Mouse (Mus musculus): Measurements from ENCODE around the gene Doc2b. TPM values are rescaled to one million over a fixed set of nuclear protein-coding genes. Genes with fewer than 3 reads are reported as not detected.

The Doc2b gene
- total RNA-seq, 4 experiments from 2014 or later = 0.23 to 1.00 (median 0.64) TPM

DNA sequence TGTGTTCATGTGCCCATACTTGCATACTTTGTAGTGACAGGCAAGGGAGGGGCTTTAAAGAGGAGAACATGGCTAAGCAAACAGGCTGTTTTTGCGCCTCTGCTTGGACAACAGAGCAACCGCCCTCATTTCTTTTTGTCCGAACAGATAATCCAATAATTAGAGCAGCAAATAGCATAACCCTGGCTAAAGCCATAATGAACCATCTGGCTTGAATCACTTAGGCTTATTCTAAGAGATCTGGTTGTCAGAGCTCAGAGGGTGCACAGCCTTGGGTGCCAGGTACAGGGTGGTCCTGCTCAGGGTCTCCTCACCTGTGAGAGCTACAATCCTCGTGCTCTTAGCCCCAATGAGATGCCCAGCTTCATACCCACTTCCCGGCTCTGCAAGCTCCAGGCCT, 2.5 kb downstream of the Doc2b start:
- DNase-seq (ENCODE audit: low spot score) = no peak

DNA sequence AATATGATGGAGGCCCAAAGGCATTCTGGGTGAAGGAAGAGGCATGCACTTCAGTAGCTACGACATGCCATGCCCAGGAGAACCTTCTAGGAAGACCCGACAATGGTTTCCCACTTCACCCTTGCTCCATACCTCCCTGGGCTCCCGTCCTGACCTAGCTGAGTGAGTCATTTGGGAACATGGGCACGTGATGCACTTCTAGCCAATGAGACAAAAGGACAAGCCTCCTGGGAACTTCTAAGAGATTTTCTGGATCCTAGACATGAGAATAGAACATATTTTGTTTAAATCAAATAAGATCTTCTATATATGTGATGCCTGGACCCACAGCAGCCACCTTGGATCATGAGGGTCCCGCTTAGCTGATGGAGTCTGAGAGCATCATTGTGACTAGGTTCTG, 3.3 kb downstream of the Doc2b start:
- no peak for DNase-seq (ENCODE audit: low spot score)

DNA sequence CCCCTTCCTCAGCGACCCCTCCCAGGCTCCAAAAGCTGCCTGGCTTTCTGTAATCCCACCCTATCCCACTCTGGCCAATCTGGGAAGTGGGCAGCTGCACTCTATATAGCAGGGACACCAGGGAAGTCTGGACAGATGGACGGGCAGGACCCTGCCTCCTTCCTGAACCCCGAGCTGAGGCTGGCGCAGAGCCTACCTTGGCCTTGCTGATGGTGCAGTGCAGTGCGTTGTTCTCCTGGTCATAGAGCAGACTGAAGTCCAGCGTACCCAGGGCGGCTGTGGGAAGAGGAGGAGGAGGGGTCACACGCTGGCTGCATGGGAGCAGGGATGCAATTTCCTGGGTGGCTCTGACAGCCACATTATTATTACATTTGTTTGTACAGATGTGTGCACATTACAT, 10.0 kb downstream of the Doc2b start:
- DNase-seq (ENCODE audit: low spot score) = no peak

- DNase-seq (ENCODE audit: low spot score) = no peak
Observed at GRCm38 (mm10) chr11:75783799-75784198, 12.1 kb downstream of the Doc2b start.

DNA sequence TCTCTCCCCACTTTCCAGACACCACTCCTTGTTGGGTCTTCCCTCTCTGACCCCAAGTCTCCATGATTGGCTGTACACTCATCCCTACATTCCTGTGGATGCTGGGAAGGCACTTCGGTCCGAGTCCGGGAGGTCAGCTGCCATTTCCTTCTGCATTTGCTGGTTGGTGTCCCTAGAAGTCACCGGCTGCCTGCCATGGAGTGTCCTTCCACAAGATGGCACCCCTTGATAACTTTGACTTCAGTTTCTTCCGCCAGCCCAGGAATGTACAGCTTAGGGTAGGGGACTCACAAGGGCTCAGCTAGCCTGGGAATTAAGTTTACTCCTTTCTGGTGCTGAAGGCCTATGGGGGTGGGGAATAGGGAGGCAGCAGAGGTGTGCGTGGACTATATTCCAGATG, 13.9 kb downstream of the Doc2b start:
- DNase-seq (ENCODE audit: low spot score) = peak; percentile 59

DNA sequence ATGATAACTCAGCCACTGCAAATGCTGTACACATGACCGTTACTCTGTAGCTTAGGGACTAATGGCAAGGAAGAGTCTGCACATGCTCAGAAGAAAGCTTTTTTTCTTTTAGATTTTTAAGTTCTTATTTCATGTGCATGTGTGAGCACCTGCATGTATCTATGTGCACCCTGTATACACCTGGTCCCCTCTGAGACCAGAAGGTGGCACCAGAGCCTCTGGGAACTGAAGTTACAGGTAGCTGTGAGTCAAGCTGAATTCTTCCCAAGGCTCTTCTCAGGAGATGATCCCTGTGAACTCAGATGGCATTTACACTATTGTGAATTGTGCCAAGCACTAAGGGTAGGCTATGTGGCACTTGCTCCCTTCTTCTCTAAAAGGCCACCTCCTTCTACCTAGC, 19.9 kb downstream of the Doc2b start:
- DNase-seq (ENCODE audit: low spot score) = no peak

DNA sequence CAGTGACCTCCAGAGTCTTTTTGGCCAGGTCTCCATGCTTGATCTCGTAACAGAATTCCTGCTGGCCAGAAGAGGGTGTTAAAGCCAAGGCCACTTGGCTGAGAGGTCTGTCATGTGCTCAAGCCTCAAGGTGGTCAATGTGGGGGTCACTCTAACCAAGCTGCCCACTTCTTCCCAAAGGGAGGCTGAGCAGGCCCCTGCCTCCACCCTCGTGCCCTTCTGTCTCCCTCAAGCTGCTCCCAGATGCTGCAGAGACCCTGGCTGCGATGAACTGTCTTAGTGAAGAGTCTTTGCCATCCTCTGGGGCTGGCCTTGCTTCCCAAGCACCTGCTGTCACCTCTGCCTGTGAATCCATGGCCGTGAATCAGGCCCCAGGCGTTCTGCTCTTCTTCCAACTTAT, 23.3 kb downstream of the Doc2b start:
- no peak for DNase-seq (ENCODE audit: low spot score)

- peak; percentile 85 for DNase-seq (ENCODE audit: low spot score)
Observed at GRCm38 (mm10) chr11:75769206-75769605, 26.6 kb downstream of the Doc2b start.

DNA sequence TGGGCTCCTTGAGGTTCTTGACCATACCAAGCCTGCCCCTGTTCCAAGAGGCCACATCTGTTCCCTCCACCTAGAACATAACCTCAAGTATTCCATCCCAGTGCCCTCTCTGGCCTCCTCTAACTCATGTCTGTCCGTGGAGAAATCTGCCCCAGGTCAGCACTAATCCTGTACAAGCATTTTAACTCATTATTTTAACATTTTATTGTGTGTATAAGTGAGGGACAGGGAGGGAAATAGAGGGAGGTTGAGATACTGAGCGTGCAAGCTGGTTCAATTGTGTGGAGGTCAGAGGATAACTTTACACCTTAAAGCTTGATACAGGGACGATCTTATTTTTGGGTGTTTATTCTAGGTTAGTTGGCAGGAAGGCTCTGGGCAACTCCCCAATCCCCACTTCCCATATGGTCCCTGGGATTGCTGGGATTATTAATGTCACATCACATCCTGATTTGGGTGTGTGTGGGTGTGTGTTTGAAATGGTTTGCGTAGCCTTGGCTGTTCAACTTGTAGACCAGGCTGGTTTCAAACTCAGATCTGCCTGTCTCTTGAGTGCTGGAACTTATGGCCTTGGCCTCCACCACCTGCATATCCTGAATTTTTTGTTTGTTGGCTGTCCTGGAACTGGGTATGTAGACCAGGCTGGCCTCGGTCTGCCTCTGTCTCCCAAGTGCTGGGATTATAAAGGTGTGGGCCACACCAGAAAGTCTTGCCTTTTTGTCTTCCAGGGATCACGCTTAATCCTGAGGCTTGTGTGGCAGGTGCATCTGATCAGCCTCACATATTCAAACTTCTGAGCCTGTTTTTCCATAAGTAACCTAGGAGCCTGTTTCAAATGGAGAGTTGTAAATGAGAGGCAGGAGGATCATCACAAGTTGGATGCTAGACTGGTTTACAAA, 27.5 kb downstream of the Doc2b start:
- no peak for DNase-seq (ENCODE audit: low spot score)

DNA sequence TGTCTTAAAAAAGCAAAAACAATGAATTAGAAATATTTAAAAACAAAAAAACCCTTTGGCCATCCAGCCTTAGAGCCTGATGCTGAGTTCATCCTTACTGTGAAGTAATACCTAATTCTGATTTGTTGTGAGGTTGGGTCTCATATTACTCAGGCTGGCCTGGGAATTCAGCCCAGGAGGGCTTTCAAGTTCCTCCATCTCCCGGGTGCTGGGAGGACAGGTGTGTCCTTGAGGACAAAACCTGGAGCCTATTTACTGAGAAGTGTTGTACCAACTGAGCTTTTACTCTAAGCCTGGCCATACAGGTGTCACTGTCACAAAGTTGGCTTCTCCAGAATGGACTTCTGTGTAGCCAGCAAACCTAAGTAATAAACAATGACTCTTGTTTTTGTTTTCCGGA, 28.8 kb downstream of the Doc2b start:
- no peak for DNase-seq (ENCODE audit: low spot score)

- DNase-seq (ENCODE audit: low spot score) = no peak
Observed at GRCm38 (mm10) chr11:75765161-75765560, 30.7 kb downstream of the Doc2b start.

DNA sequence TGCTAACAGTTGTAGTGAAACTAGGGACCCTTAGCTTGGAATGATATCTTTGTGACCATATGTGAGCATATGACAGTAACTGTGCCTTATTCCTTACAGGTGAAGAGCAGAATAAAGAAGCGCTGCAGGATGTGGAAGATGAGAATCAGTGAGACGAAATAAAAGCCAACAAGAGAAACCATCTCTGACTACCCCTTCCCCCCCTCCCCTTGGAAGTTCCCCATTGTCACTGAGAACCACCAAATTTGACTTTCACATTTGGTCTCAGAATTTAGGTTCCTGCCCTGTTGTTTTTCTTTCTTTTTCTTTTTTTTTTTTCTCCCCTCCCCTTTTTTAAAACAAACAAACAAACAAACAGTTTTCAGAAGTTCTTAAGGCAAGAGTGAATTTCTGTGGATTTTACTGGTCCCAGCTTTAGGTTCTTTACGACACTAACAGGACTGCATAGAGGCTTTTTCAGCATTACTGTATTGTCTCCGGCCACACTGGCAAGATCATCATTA, 31.3 kb downstream of the Doc2b start:
- DNase-seq (ENCODE audit: low spot score) = no peak

DNA sequence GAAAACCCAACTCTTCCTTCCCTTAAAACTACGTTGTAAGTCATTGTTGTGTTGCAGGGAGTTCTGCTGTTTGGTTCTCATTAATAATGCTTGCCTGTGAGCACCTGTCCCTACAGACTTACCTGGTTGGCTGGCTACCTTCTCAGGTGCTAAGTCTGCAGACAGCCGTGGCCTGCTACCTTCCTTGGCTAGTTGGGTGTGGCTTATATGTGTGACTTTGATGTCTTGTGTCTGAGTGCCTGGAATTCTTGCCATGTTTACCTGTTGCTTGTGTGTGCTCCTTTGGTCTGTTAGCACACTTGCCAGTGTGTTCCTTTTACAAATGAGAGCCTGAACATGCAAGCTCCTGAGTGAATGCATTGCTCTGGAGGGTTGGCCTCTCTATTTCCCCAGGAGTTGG, 33.1 kb downstream of the Doc2b start:
- DNase-seq (ENCODE audit: low spot score) = no peak

GRCm38 (mm10) chr11:75760785-75761184, 35.1 kb downstream of the Doc2b start:
- DNase-seq (ENCODE audit: low spot score) = no peak

- no peak for DNase-seq (ENCODE audit: low spot score)
Observed at GRCm38 (mm10) chr11:75758553-75758952, 37.3 kb downstream of the Doc2b start.

GRCm38 (mm10) chr11:75756687-75757086, 39.2 kb downstream of the Doc2b start:
- no peak for DNase-seq (ENCODE audit: low spot score)

DNA sequence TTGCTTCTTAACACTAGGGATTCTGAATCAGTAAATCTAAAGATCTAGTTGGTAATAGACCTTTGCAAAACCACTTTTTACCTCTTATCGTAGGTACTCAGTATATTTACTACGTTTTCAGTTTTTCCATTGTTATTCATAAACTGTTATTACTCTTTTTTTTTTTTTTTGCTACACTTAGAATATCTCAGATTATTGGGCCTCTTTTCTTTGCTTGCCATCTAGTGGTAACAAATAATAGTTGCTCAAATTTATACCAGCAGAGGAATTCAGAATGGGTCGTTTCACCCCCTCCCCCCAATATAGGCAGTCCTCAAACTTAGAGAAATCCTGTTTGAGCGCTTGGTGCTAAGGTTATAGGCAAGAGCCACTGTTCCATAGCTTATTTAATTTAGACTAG, 44.8 kb downstream of the Doc2b start:
- DNase-seq (ENCODE audit: low spot score) = no peak

- DNase-seq (ENCODE audit: low spot score) = no peak
Observed at GRCm38 (mm10) chr11:75750537-75750936, 45.3 kb downstream of the Doc2b start.

- no peak for DNase-seq (ENCODE audit: low spot score)
Observed at GRCm38 (mm10) chr11:75744761-75745160, 51.1 kb downstream of the Doc2b start.

DNA sequence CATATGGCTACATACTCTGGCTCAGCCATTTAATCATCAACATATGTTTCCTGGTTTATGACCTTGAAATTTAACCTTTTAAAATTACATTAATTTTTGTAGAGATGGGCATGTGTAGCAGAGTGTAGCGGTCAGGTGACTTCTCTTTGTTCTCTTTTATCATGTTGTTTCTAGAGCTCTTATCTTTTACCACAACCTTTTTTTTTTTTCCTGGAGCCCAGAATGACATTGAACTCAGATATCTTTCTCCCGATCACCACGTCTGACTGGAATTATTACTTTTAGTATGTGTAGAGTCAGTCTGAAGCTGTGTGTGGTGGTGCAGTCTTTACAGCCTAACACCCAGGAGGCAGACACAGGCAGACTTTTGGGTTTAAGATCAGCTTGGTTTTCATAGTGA, 54.2 kb downstream of the Doc2b start:
- DNase-seq (ENCODE audit: low spot score) = no peak

GRCm38 (mm10) chr11:75740204-75740603, 55.6 kb downstream of the Doc2b start:
- DNase-seq (ENCODE audit: low spot score) = no peak

DNA sequence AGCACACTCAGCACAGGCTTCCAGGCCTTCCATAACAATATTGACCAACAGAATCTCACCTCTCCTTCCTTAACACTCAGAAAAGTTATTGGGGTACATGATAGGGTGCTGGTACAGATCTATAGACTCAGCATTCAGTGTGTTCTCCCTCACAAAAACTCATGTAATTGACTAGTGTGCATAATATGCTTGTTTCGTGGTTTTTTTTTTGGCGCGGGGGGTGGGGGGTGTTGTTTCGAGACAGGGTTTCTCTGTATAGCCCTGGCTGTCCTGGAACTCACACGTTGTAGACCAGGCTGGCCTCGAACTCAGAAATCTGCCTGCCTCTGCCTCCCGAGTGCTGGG, 57.4 kb downstream of the Doc2b start:
- DNase-seq (ENCODE audit: low spot score) = no peak

- no peak for DNase-seq (ENCODE audit: low spot score)
Observed at GRCm38 (mm10) chr11:75737806-75738476, 57.9 kb downstream of the Doc2b start.
